Mouse (Mus musculus) G1E (cell line): ENCODE measurements around the gene Scn3b. TPM values are rescaled to one million over a fixed set of nuclear protein-coding genes. Genes with fewer than 3 reads are reported as not detected.

Experiments used
- ATAC-seq: 2 replicates; pipeline ENCODE4 v1.8.0; 2016; ENCODE audit warnings: mild to moderate bottlenecking; ENCODE audit not compliant: insufficient number of reproducible peaks, poor library complexity, low FRiP score, severe bottlenecking; ENCODE audit errors: extremely low read depth
- DNase-seq: peaks from one replicate; pipeline ENCODE4 v3.0.0; 2012; ENCODE audit warnings: low spot score
- H3K27me3 ChIP-seq: 2 replicates; pipeline ENCODE4 v1.6.1; 2012; ENCODE audit warnings: mild to moderate bottlenecking, low read length, inconsistent platforms; ENCODE audit not compliant: insufficient read depth
- H3K36me3 ChIP-seq: replicated peaks from 2 replicates; pipeline ENCODE3; 2012; ENCODE audit warnings: mild to moderate bottlenecking, inconsistent platforms
- H3K4me1 ChIP-seq: 2 replicates; pipeline ENCODE4 v1.6.1; 2012; ENCODE audit warnings: low read depth, low read length, inconsistent platforms, mixed read lengths; ENCODE audit not compliant: insufficient read depth
- H3K4me3 ChIP-seq: 2 replicates; pipeline ENCODE4 v1.5.1; 2012; ENCODE audit warnings: low read depth, mild to moderate bottlenecking, inconsistent platforms, low read length, moderate library complexity, mixed read lengths
- H3K9me3 ChIP-seq: replicated peaks from 2 replicates; pipeline ENCODE4 v1.6.1; 2012; ENCODE audit warnings: inconsistent platforms
- CTCF ChIP-seq: IDR thresholded peaks from 2 replicates; pipeline ENCODE4 v1.5.1; 2012; ENCODE audit warnings: low read depth, low read length, inconsistent platforms, mixed read lengths
- GATA1 ChIP-seq: IDR thresholded peaks from 2 replicates; pipeline ENCODE4 v1.6.1; 2012; ENCODE audit warnings: borderline replicate concordance, low read length, inconsistent platforms, mixed read lengths
- GATA2 ChIP-seq: IDR thresholded peaks from 2 replicates; pipeline ENCODE4 v1.6.1; 2012; ENCODE audit warnings: low read depth, low read length, inconsistent platforms, borderline replicate concordance
- POLR2AphosphoS5 ChIP-seq: IDR thresholded peaks from 2 replicates; pipeline ENCODE4 v1.6.1; 2012; ENCODE audit warnings: low read depth, low read length, inconsistent platforms; ENCODE audit not compliant: insufficient replicate concordance
- TAL1 ChIP-seq: conservative IDR thresholded peaks from 2 replicates; pipeline ENCODE4 v1.6.1; 2012; ENCODE audit warnings: low read depth, low read length, inconsistent platforms, mixed read lengths
- polyA plus RNA-seq: library from polyadenylated mRNA; stranded (reverse); fragments of >175 nt; gene quantifications from 2 replicates; pipeline ENCODE4 v1.2.3, GENCODE M21; 2012
- total RNA-seq, 2 experiments: library from RNA; stranded (forward) in 1 of 2; stranded (reverse) in 1 of 2; fragments of 200-1000 nt in 1 of 2; fragments of >200 nt in 1 of 2; fragmentation: Nextera tagmentation in 1 of 2; gene quantifications; 2 replicates each; pipeline ENCODE4 v1.2.3; 2014 to 2017

The Scn3b gene
- total and polyA plus RNA-seq, 3 experiments = 0.05 TPM; not detected in 2

- DNase-seq (no peak), ATAC-seq (no peak)
- Histone ChIP-seq H3K27me3 (no peaks in the 10 kb centered on the region), H3K4me1 (no peaks in the 10 kb centered on the region), H3K36me3 (no peaks in the 10 kb centered on the region), H3K9me3 (peaks cover 7% of the 10 kb centered on the region), H3K4me3 (no peak overlapping the region)
- TF ChIP-seq POLR2AphosphoS5 (no peak), GATA2 (no peak), CTCF (no peak), TAL1 (no peak), GATA1 (no peak)
Observed at GRCm38 (mm10) chr9:40339578-40339977, 70.6 kb downstream of the Scn3b start.

Other genes with a start within 250 kb of the Scn3b start
- not detected in 2 replicates for gene Olfr981, start 247.8 kb upstream of the Scn3b start, total RNA-seq (2014; fragmentation: Nextera tagmentation)
- gene Olfr981, start 247.8 kb upstream of the Scn3b start, total RNA-seq (2017) = 0.17 and 0.27 TPM in 2 replicates
- gene Olfr981, start 247.8 kb upstream of the Scn3b start, polyA plus RNA-seq = not detected in 2 replicates
- gene Olfr982, start 195.4 kb upstream of the Scn3b start, total RNA-seq (2014; fragmentation: Nextera tagmentation) = not detected in 2 replicates
- gene Olfr982, start 195.4 kb upstream of the Scn3b start, total RNA-seq (2017) = under 0.01 and 0.11 TPM in 2 replicates
- gene Olfr982, start 195.4 kb upstream of the Scn3b start, polyA plus RNA-seq = not detected in 2 replicates
- not detected in 2 replicates for gene Olfr983, start 175.6 kb upstream of the Scn3b start, total RNA-seq (2014; fragmentation: Nextera tagmentation)
- gene Olfr983, start 175.6 kb upstream of the Scn3b start, total RNA-seq (2017) = 0.05 TPM in 1 of 2 replicates, not detected in the other
- not detected in 2 replicates for gene Olfr983, start 175.6 kb upstream of the Scn3b start, polyA plus RNA-seq
- gene Olfr984, start 155.0 kb upstream of the Scn3b start, total RNA-seq (2014; fragmentation: Nextera tagmentation) = not detected in 2 replicates
- 0.11 and 0.23 TPM in 2 replicates for gene Olfr984, start 155.0 kb upstream of the Scn3b start, total RNA-seq (2017)
- gene Olfr984, start 155.0 kb upstream of the Scn3b start, polyA plus RNA-seq = not detected in 2 replicates
- gene Olfr985, start 139.0 kb upstream of the Scn3b start, total RNA-seq (2014; fragmentation: Nextera tagmentation) = not detected in 2 replicates
- not detected in 2 replicates for gene Olfr985, start 139.0 kb upstream of the Scn3b start, total RNA-seq (2017)
- not detected in 2 replicates for gene Olfr985, start 139.0 kb upstream of the Scn3b start, polyA plus RNA-seq
- not detected in 2 replicates for gene Tmem225, start 121.1 kb upstream of the Scn3b start, total RNA-seq (2014; fragmentation: Nextera tagmentation)
- 0.11 and 0.12 TPM in 2 replicates for gene Tmem225, start 121.1 kb upstream of the Scn3b start, total RNA-seq (2017)
- not detected in 2 replicates for gene Tmem225, start 121.1 kb upstream of the Scn3b start, polyA plus RNA-seq
- not detected in 2 replicates for gene Olfr986, start 88.3 kb upstream of the Scn3b start, total RNA-seq (2014; fragmentation: Nextera tagmentation)
- 0.27 TPM in 1 of 2 replicates, not detected in the other for gene Olfr986, start 88.3 kb upstream of the Scn3b start, total RNA-seq (2017)
- not detected in 2 replicates for gene Olfr986, start 88.3 kb upstream of the Scn3b start, polyA plus RNA-seq
- gene Zfp202, start 76.9 kb upstream of the Scn3b start, total RNA-seq (2014; fragmentation: Nextera tagmentation) = 1.7 and 2.9 TPM in 2 replicates
- 1.8 and 1.9 TPM in 2 replicates for gene Zfp202, start 76.9 kb upstream of the Scn3b start, total RNA-seq (2017)
- 0.67 and 0.85 TPM in 2 replicates for gene Zfp202, start 76.9 kb upstream of the Scn3b start, polyA plus RNA-seq